Mouse (Mus musculus) layer of hippocampus, adult 2 months (tissue): ENCODE measurements around the gene Onecut1. TPM values are rescaled to one million over a fixed set of nuclear protein-coding genes. Genes with fewer than 3 reads are reported as not detected.

Experiments
- DNase-seq, 2 experiments: peaks; one replicate each; pipeline ENCODE4 v3.0.0; 2022; ENCODE audit warnings: low spot score in 2 of 2
- H3K27ac ChIP-seq: fragments of 200-600 bp; 2 replicates; pipeline ENCODE4 v1.8.1; 2022
- H3K4me3 ChIP-seq: fragments of 200-600 bp; 2 replicates; pipeline ENCODE4 v1.8.1; 2022; ENCODE audit warnings: mild to moderate bottlenecking
- CTCF ChIP-seq: fragments of 200-600 bp; conservative IDR thresholded peaks from 2 replicates; pipeline ENCODE4 v1.8.1; 2022; ENCODE audit warnings: antibody characterized with exemption, mild to moderate bottlenecking, moderate library complexity
- total RNA-seq, 2 experiments: library from RNA; stranded (reverse); gene quantifications; 2 replicates each; pipeline ENCODE4 v1.2.3; 2021

Gene Onecut1
- total RNA-seq, 2 experiments from 2014 or later = 0.92 to 1.3 TPM

- DNase-seq = no peak
- TF ChIP-seq CTCF = no peak
- H3K27ac ChIP-seq = no peak overlapping the region
- H3K4me3 ChIP-seq = no peak overlapping the region
Measured at GRCm38 (mm10) chr9:74852361-74852760, 9.4 kb upstream of the Onecut1 start.

GRCm38 (mm10) chr9:74853191-74854072 lies 8.3 kb upstream of the Onecut1 start:
- TF ChIP-seq CTCF = no peak
- Histone ChIP-seq H3K27ac (no peak overlapping the region), H3K4me3 (no peak overlapping the region)
- no peak for DNase-seq

DNA sequence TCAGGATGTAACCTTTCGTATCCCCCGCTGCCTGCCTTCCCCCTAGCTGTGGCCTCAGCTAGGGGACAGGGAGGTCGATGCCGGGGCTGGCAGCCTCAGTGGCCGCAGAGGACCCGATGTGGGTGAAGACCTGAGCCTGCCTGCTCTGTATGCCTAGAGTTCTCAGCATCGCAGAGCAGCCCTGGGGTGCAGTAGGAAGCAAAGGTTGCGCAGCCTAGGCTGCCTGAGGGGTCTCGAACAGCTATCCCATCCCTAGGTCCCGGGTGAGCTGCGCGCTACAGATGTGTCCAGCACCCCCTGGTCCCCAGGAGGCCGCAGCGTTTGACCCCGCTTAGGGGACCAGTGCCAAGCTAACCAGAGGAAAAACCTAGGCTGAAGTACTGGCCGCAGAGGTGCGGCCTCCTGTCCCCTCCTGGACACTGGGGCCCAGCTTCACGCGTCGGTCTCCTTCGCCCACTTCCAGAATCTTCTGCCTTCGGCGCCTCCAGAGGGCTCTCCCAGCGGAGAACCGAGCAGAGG lies 7.6 kb upstream of the Onecut1 start:
- no peak for DNase-seq
- TF ChIP-seq CTCF = no peak
- Histone ChIP-seq H3K27ac (no peak overlapping the region), H3K4me3 (no peak overlapping the region)

GRCm38 (mm10) chr9:74855446-74855845 lies 6.3 kb upstream of the Onecut1 start:
- TF ChIP-seq CTCF = no peak
- no peak for DNase-seq
- H3K27ac ChIP-seq = no peak overlapping the region
- no peak overlapping the region for H3K4me3 ChIP-seq

- no peak overlapping the region for H3K4me3 ChIP-seq
- H3K27ac ChIP-seq = no peak overlapping the region
- TF ChIP-seq CTCF = no peak
- no peak for DNase-seq
Measured at GRCm38 (mm10) chr9:74856578-74857507, 4.9 kb upstream of the Onecut1 start.

DNA sequence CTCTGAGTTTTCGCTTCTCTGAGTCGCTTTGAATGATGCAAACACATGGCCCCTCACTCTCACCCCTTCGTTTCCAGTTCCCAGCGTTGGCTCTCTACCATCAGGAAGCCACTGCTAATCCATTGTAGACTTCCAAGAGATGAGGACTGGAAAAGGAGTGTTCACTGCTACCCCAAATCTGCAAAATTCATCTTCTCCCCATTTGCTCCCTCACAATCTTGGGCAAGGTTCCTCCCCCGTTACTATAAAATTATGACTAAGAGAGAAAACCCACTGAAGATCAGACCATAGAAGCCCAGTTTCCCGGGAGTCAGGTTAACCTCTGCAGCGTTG lies 4.2 kb upstream of the Onecut1 start:
- no peak for TF ChIP-seq CTCF
- DNase-seq = no peak
- no peak overlapping the region for H3K27ac ChIP-seq

DNA sequence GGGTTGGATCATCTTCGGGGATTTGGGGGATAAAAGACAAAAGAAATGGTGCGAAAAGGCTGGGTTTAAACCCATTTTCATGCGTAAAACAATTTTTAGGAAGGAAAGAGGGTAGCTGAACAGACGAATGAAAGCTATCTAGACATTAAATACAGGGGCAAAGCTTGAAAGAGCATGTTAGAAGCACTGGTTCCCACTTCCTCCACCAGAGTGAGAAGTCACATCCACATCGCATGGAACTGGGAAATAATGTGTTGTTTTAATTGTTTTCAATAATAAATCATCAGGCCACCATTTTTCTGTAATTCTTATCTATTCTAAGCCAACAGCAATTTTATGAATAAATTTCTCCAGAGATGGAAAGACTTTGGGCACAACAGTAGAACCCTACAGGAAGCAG lies 3.6 kb upstream of the Onecut1 start:
- Histone ChIP-seq H3K27ac (no peak overlapping the region), H3K4me3 (no peak overlapping the region)
- DNase-seq = no peak
- no peak for TF ChIP-seq CTCF

More for the DNA sequence above, 4.2 kb upstream of the Onecut1 start:
- H3K4me3 ChIP-seq = no peak overlapping the region

GRCm38 (mm10) chr9:74860461-74860860 lies 1.3 kb upstream of the Onecut1 start:
- no peak for TF ChIP-seq CTCF
- no peak overlapping the region for H3K4me3 ChIP-seq
- no peak for DNase-seq
- no peak overlapping the region for H3K27ac ChIP-seq

DNA sequence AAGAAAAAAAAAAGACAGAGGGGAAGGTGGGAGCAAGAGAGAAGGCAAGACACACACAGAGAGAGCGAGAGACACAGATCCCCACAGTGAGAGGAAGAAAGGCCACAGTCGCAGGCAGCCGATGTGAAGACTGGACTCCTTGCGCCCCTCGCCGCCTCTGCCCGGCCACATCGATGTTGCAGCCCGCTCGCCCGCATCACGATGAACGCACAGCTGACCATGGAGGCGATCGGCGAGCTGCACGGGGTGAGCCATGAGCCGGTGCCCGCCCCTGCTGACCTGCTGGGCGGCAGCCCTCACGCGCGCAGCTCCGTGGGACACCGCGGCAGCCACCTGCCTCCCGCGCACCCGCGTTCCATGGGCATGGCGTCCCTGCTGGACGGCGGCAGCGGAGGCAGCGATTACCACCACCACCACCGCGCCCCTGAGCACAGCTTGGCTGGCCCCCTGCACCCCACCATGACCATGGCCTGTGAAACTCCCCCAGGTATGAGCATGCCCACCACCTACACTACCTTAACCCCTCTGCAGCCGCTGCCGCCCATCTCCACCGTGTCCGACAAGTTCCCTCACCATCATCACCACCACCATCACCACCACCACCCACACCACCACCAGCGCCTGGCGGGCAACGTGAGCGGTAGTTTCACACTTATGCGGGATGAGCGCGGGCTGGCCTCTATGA lies 517 bp downstream of the Onecut1 start:
- no peak for TF ChIP-seq CTCF
- DNase-seq = no peak
- H3K27ac ChIP-seq = peak overlapping the region; percentile 29; the same call in 1 of the 2 replicates
- peak overlapping the region; percentile 52 for H3K4me3 ChIP-seq

DNA sequence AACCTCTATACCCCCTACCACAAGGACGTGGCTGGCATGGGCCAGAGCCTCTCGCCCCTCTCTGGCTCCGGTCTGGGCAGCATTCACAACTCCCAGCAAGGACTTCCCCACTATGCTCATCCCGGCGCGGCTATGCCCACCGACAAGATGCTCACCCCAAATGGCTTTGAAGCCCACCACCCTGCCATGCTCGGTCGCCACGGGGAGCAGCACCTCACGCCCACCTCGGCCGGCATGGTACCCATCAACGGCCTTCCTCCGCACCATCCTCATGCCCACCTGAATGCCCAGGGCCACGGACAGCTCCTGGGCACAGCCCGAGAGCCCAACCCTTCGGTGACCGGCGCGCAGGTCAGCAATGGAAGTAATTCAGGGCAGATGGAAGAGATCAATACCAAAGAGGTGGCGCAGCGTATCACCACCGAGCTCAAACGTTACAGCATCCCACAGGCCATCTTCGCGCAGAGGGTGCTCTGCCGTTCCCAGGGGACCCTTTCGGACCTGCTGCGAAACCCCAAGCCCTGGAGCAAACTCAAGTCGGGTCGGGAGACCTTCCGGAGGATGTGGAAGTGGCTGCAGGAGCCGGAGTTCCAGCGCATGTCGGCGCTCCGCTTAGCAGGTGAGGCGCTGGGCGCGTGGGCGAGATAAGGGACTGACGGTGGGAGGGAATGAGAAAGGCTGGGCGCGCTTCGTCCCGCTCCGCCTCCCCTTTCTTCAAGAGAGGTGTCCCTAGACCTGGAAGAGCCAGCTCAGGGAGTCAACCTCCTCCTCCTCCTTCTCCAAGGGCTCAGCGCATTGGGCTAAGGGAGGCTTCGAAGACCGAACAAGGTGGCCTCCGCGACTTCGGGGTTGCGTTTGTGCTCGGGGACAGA lies 1.3 kb downstream of the Onecut1 start:
- TF ChIP-seq CTCF = no peak
- DNase-seq = no peak
- Histone ChIP-seq H3K27ac (peak overlapping the region; percentile 29), H3K4me3 (peak overlapping the region; percentile 52)

DNA sequence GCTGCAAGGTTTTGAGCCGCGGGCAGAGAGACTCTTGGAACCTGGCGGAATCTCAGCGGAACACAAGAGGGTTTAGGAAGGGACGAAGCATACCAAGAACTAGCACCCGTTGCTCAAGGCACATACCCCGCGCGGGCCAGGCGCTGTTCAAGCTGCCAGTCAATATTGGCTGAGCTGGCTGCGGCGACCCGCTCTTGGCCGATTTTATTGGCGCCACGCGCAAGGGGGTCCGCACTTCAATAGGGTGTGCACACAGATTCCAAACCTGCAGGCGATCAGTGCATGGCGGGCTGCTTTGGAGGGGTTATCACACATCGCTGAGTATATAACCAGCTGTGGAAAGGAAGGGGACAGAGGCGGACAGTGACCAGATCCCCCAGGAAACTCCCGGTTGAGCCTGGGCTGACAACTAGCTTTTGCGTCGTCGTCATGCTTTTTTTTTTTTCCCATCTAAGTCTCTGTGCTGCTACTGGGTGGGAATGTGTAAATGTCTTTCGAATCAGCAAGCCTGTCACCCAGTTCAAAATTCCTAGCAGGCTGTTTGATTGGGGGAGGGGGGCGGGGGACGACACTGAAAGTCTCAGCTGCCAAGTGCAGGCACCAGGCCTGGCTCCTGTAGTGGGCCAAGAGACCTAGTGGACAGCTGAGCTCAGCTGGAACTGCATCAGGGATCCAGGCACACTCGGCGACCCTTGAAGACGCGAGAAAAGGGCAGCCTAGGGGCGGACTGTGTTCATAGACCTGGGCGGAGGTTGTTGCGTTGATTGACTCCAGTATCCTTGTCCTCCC lies 2.1 kb downstream of the Onecut1 start:
- DNase-seq = no peak
- TF ChIP-seq CTCF = no peak
- Histone ChIP-seq H3K4me3 (peak overlapping the region; percentile 52), H3K27ac (no peak overlapping the region)
